Mouse (Mus musculus) C2C12 (cell line): ENCODE measurements at regions not wholly inside any gene's neighbourhood (a gene's known extent, or its start where the extent isn't known, plus 50 kb on each side); places are given as distances from the start of the nearest gene placed in this dataset.

Experiments used
- CEBPB ChIP-seq: IDR thresholded peaks from one replicate; pipeline ENCODE4 v1.6.1; 2011; ENCODE audit warnings: low read depth, mild to moderate bottlenecking, control low read depth, moderate library complexity
- CTCF ChIP-seq: IDR thresholded peaks from one replicate; pipeline ENCODE4 v1.5.1; 2011; ENCODE audit not compliant: control insufficient read depth, insufficient read depth, insufficient read length
- MYOD1 ChIP-seq: IDR thresholded peaks from one replicate; pipeline ENCODE4 v1.6.1; 2011; ENCODE audit warnings: low read depth; ENCODE audit not compliant: control insufficient read depth, insufficient read length
- MYOG ChIP-seq: IDR thresholded peaks from one replicate; pipeline ENCODE4 v1.6.1; 2011; ENCODE audit not compliant: control insufficient read depth, insufficient read length; ENCODE audit errors: extremely low read depth
- USF1 ChIP-seq: IDR thresholded peaks from one replicate; pipeline ENCODE4 v1.6.1; 2011; ENCODE audit warnings: low read depth, mild to moderate bottlenecking, control low read depth, moderate library complexity

DNA sequence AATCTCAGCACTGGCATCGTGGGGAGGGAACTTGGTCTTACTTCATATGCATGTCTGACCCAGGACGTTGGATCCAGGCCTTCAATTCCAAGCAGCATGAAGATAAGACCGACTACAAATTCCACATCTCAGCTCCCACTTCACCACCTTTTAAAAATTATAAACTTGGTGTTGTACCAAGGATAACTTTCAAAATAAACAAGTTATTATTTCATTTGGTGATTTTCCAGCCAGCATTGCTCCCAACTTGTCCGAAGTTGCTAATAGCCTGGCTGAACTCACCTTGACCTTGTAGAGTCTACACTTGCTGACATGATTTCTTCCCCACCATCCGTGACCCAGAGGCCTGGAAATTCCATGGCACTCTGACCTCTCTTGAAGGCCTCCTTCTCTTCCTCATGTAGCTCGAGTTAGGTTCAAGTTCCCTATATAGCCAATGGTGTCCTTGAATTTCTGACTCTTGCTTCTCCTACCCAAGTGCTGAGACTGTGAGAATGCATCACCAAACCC lies 123.7 kb downstream of the Thbs2 start:
- TF ChIP-seq CTCF, result no peak
- TF ChIP-seq CEBPB, result no peak
- no peak for TF ChIP-seq MYOG
- no peak for TF ChIP-seq MYOD1
- no peak for TF ChIP-seq USF1
